Mouse (Mus musculus): ENCODE data around the gene Psmd7.

Psmd7 gene

DNA sequence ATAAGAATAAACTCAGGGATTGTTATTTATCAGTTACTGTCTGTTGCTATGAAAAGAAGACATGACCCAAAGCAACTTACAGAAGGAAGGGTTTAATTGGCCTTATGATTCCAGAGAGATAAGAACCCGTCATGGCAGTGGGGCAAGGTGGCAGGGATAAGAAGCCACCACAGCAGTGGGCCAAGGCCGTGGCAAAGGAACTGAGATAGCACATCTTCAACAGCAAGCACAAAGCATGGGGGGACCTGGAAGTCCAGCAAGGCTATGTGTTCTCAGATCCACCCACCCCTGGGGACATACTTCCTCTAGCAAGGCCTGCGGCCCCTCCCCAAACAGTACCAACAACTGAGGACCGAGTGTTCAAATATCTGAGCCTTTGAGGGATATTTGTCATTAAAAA, 10.6 kb downstream of the Psmd7 start:
- DNase-seq, result no peak

DNA sequence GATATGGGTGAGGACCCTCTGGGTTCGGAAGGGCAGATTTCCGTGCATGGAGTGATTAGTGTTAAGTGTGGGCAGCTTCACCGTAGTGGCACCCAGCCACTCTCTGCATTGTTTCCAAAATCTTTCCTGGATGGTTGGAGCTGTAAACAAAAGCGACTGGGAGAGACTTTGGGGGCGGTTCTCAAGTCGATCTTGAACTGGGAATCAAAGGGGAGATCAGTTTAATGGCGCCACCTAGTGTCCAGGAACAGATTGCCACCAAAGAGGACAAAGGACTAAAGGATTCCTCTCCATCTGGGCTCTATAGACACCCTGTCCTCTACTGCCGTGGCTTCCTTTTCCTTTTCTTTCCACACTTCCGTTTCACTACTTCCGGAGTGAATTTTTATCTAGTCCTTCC, 11.6 kb downstream of the Psmd7 start:
- peak; percentile 88 for DNase-seq

DNA sequence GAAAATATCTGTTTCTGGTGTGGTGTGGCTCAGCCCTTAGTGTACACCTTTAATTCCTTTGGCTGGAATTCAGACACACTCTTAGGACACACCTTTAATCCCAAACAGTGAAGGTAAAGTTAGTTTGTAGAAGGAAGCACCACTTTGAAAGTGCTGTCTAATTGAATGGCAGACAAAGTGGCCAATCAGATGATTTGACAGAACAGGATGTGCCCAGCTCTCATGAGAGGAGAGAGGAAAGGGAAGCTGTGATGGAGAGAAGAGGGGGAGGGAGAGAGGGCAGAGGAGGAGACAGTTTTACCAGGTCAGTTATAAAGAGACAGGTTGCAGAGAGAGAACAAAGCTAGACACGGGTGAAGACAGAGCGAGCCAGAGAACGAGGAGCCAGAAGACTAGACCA, 13.5 kb downstream of the Psmd7 start:
- DNase-seq, result peak; percentile 64

GRCm38 (mm10) chr8:107572497-107572896, 15.8 kb downstream of the Psmd7 start:
- peak; percentile 72 for DNase-seq

DNA sequence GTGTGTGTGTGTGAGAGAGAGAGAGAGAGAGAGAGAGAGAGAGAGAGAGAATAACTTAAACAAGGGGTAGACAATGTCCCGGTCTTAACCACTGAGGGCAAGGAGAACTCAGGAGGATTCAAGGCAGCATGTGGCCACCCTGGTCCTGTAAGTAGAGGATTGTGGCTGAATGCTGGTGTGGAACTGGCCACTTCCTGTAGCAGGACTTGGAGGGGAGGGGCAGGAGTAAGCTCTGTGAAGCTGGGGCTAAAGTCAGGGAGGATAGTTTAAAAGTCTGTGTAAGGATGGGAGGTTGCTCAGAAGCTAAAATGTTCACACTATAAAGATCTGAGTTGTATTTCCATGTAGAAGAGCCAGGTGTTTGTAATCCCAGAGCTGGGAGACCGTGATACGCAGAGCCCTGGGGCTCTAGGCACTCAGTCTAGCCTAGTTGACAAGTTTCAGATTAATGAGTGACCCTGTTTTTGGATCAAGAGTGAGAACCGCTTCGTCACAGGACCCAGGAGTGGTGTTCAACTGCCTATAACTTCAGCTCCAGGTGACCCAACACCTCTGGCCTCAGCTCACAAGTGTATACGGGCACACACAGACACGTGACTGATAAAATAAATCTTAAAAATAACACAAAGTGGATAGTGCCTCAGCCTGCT, 16.7 kb downstream of the Psmd7 start:
- DNase-seq, result peak; percentile 50

DNA sequence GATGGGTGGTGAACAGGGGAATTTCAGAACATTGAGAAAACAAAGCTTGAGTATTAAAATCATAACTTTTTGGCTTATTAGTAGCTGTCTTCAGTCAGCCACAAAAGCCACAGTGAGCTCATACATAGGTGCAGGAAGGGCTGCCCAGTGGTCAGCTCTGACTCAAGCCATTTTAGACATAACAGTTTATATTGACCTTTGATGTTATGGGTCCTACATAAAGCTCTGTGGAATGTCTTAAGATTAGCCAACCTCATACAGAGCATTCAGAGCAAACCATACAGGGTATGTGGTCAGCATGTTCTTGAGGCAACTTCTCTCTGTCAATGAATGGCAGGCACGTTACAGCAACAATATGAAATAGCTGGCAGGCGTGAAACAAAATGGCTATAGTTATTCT, 17.2 kb downstream of the Psmd7 start:
- DNase-seq, result no peak

DNA sequence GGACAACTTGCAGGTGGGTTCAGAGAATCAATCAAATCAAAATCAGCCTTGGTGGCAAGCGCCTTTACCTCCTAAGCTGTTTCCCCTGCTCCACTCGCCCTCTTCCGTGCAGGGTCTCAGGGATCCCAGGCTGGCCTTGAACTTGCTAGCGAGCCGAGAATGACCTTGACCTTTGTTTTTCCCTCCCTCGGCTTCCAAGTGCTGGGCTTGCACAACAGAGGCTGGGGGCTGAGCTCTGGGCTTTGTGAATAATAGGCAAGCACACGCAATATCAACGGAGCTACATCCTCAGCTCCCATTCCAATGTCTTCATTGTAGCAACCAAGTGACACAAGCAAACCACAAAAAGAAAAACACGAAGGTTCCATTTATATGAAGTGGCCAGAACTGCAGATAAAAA, 26.1 kb downstream of the Psmd7 start:
- no peak for DNase-seq

DNA sequence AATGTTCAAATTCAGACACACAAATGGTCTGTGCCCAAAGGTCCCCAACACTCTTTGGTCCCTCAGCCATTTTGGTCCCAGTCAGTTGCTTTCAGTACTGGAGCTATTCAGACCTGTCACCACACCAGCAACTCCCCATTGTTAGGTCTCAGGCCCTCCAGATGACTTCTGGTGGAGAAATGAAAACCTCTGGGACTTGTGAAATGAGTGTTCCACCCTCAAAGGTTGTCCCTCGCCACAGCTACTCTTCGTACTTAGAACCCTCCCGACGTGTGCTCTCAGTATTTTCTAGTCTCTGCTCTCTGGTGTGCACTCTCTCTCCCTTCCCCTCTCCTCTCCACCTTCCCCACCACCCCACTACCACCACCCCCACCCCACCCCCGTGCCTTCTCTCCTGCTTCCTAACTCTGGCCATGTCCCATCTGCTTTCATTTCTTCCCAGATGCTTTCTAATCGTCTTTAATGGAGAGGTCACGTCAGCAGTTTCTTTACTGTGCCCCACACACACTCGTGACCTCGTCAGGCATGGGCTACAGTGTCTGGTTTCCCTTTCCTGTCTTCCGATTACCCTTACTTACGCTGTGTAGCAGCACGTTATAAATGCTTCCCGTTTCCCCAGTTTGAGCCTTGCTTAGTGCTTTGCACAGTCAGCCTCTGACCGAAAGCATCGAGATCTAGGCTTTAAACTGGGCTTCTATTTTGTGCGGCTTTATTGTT, 27.3 kb downstream of the Psmd7 start:
- peak; percentile 12 for DNase-seq

GRCm38 (mm10) chr8:107556511-107556936, 31.7 kb downstream of the Psmd7 start:
- DNase-seq, result no peak

GRCm38 (mm10) chr8:107555231-107555630, 33.0 kb downstream of the Psmd7 start:
- DNase-seq, result no peak

- DNase-seq, result no peak
These were observed 36.0 kb downstream of the Psmd7 start for GRCm38 (mm10) chr8:107552234-107552633.

DNA sequence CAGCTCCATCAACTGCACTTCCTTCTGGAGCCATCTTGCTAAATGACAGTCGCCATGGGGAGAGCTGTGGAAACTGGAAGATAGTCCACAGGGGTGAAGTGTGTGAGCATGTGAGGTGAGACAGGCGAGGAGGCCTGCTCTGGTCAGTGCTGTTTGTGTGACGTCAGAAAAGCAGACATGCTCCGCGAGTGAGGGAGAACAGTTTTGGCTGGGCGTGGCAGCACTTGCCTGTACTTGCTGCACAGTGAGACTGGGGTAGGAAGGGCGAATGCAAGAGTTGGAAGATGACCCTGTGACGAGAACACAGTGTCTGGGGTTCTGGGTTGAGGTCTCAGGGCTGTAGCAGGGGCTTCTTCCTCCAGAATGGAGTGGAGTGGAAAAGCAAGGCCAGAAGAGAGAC, 41.4 kb downstream of the Psmd7 start:
- DNase-seq, result no peak

GRCm38 (mm10) chr8:107546154-107546553, 42.1 kb downstream of the Psmd7 start:
- no peak for DNase-seq

DNA sequence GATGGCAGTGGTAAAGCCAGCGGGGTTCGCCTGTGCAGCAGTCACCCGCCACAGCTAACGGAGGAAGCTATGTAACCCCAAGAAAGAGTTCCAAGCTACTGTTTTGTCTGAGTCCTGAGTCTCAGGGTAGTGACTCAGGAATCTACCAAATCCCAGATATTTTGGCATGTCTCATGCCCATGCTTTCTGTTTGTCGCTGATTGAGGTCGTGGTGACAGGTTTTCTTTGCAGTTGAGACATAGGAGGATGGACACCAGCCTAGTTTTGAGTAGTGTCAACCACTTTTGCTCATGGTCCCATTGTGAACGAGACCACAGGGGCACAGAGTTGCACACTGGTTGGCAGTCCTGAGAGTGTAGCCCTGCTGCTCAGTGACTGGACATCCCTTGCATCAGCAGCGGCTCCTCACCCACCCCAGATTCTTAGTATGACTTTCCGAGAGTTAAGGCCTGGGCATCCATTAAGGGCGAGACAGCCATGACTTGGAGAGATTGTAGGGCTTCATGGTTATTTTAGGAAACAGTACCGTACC, 42.6 kb downstream of the Psmd7 start:
- DNase-seq, result no peak

- DNase-seq, result no peak
These were observed 43.6 kb downstream of the Psmd7 start for GRCm38 (mm10) chr8:107544651-107545174.

DNA sequence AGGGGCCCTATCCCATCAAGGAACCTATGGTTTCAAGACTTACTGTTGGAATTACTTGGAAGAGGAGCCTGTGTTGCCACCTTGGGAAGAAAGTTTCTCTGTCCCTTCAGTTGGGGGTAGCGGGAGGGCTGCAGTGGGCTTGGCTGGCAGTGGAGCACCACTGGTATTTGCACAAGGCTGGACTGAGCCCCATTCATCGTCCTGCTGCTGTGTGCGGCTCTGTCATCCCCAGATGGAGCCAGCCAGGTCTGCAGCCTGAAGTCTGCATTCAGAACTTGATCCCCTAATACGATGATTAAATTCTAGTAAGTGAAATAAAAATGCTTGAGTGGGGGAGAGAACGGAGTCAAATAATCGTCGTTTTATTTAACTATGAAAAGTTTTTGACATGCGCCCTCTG, 44.1 kb downstream of the Psmd7 start:
- DNase-seq, result no peak

- no peak for DNase-seq
These were observed 44.5 kb downstream of the Psmd7 start for GRCm38 (mm10) chr8:107543714-107544113.

- DNase-seq, result no peak
These were observed 46.1 kb downstream of the Psmd7 start for GRCm38 (mm10) chr8:107542151-107542550.

- no peak for DNase-seq
These were observed 46.9 kb downstream of the Psmd7 start for GRCm38 (mm10) chr8:107541369-107541768.

DNA sequence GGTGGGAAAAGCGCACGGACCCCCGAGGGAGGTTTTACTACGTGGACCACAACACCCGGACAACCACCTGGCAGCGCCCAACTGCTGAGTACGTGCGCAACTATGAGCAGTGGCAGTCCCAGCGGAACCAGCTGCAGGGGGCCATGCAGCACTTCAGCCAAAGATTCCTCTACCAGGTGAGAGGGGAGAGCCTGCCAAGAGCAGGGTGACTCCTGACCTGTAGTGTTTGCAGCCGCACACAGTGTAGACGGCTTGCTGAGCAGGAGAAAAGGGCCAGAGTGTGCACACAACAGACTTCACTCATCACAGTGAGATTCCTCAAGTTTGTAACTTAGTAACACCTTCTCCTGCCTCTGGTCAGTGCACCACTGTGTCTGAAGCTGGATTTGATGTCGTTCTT, 47.6 kb downstream of the Psmd7 start:
- no peak for DNase-seq

- DNase-seq, result no peak
These were observed 50.8 kb downstream of the Psmd7 start for GRCm38 (mm10) chr8:107537472-107537871.
